Mouse (Mus musculus) midbrain, postnatal 0 days (tissue): ENCODE data around the gene Castor2. TPM values are rescaled to one million over a fixed set of nuclear protein-coding genes. Genes with fewer than 3 reads are reported as not detected.
A peak's percentile ranks its signal among the peaks of the same experiment; 100 is the strongest.

Experiments used
- ATAC-seq: fragments of 200-750 bp; cut with Nextera tagmentation; 2 replicates; pipeline ENCODE4 v1.8.0; 2017; ENCODE audit warnings: moderate number of reproducible peaks, mild to moderate bottlenecking, moderate TSS enrichment, moderate library complexity; ENCODE audit not compliant: low FRiP score
- DNase-seq: peaks from one replicate; pipeline ENCODE4 v3.0.0-alpha.2; 2015; ENCODE audit warnings: low spot score
- H3K27ac ChIP-seq: fragments of 300-500 bp; sonication (generic); 2 replicates; pipeline ENCODE4 v1.5.1; 2014; ENCODE audit warnings: low read depth, mild to moderate bottlenecking, low read length, mixed read lengths
- H3K27me3 ChIP-seq: fragments of 300-500 bp; sonication (generic); 2 replicates; pipeline ENCODE4 v1.6.1; 2014; ENCODE audit warnings: low read length, control low read depth, mixed read lengths; ENCODE audit not compliant: insufficient read depth
- H3K36me3 ChIP-seq: fragments of 300-500 bp; sonication (generic); 2 replicates; pipeline ENCODE4 v1.6.1; 2014; ENCODE audit warnings: low read length, control low read depth, mixed read lengths; ENCODE audit not compliant: insufficient read depth
- H3K4me1 ChIP-seq: fragments of 300-500 bp; sonication (generic); 2 replicates; pipeline ENCODE4 v1.6.1; 2014; ENCODE audit warnings: mild to moderate bottlenecking, control low read depth, antibody characterized with exemption, low read length, mixed read lengths; ENCODE audit not compliant: insufficient read depth
- H3K4me2 ChIP-seq: fragments of 300-500 bp; sonication (generic); 2 replicates; pipeline ENCODE4 v1.6.1; 2014; ENCODE audit warnings: low read depth, mild to moderate bottlenecking, low read length, mixed read lengths; ENCODE audit not compliant: poor library complexity, severe bottlenecking
- H3K4me3 ChIP-seq: fragments of 300-500 bp; sonication (generic); 2 replicates; pipeline ENCODE4 v1.5.1; 2014; ENCODE audit warnings: low read depth, mild to moderate bottlenecking, low read length, moderate library complexity
- H3K9ac ChIP-seq: fragments of 300-500 bp; sonication (generic); replicated peaks from 2 replicates; pipeline ENCODE4 v1.6.1; 2014; ENCODE audit warnings: mild to moderate bottlenecking, low read length, moderate library complexity, mixed read lengths; ENCODE audit not compliant: poor library complexity, severe bottlenecking
- H3K9me3 ChIP-seq: fragments of 300-500 bp; sonication (generic); 2 replicates; pipeline ENCODE4 v1.6.1; 2016; ENCODE audit warnings: low read length, control low read depth
- CTCF ChIP-seq: IDR thresholded peaks from 2 replicates; pipeline ENCODE4 v1.5.1; 2016; ENCODE audit warnings: antibody characterized with exemption, mild to moderate bottlenecking
- WGBS: fragments of 180-500 bp; shearing (Covaris S2); extraction: QIAGEN DNeasy Blood & Tissue Kit; methylation state at CpG from one replicate; pipeline ENCODE4 v1.1.7; 2014; 5-methylcytosine and 5-hydroxymethylcytosine counted together
- polyA plus RNA-seq: library from polyadenylated mRNA; unstranded; fragments of >200 nt; fragmentation: Nextera tagmentation; extraction: Ambion mirVana; gene quantifications from 2 replicates; pipeline ENCODE4 v1.2.1, GENCODE M21; 2015
- total RNA-seq: library from RNA; depleted of rRNA; stranded (reverse); fragments of >200 nt; gene quantifications from 2 replicates; pipeline ENCODE4 v1.2.3, GENCODE M21; 2014

Castor2 gene
- total and polyA plus RNA-seq, 2 experiments from 2014 or later, result 27.0 to 32.3 TPM

GRCm38 (mm10) chr5:134169231-134169630, 69.7 kb downstream of the Castor2 start:
- peaks cover 22% of the 10 kb centered on the region for H3K36me3 ChIP-seq
- DNase-seq, result no peak
- no peak overlapping the region for H3K4me2 ChIP-seq
- no peaks in the 10 kb centered on the region for H3K27me3 ChIP-seq
- H3K4me1 ChIP-seq, result 0 out of 2 replicates have a peak, but pooled peaks cover 3% of the 10 kb centered on the region
- no peak for TF ChIP-seq CTCF
- no peak overlapping the region for H3K9ac ChIP-seq
- H3K27ac ChIP-seq, result no peak overlapping the region
- no peak for ATAC-seq
- 92% methylated on average over 10 of the region's 10 CpGs for WGBS
- no peak overlapping the region for H3K4me3 ChIP-seq
- H3K9me3 ChIP-seq, result no peaks in the 10 kb centered on the region

DNA sequence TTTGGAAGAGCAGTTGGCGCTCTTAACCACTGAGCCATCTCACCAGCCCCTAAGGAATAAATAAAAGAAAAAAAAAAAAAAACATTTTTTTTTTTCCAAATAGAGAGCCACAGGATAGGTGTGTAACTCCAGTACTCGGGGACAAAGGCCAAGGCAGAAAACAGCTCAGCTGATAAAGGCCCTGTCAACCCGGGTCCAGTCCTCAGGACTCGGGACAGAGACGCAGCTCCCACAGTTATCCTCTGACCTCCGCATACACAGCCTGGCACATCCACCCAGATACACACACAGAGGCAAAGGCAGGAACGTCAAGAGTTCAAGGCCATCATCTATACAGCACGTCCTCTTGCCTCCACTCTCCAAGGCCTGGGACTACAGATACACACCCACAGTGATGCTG, 70.7 kb downstream of the Castor2 start:
- H3K4me2 ChIP-seq, result no peak overlapping the region
- 0 out of 2 replicates have a peak, but pooled peaks cover 2% of the 10 kb centered on the region for H3K4me1 ChIP-seq
- H3K36me3 ChIP-seq, result peaks cover 22% of the 10 kb centered on the region
- no peak overlapping the region for H3K27ac ChIP-seq
- H3K9ac ChIP-seq, result no peak overlapping the region
- no peaks in the 10 kb centered on the region for H3K27me3 ChIP-seq
- no peak for TF ChIP-seq CTCF
- ATAC-seq (no peak), DNase-seq (no peak)
- no peak overlapping the region for H3K4me3 ChIP-seq
- no peaks in the 10 kb centered on the region for H3K9me3 ChIP-seq
- 96% methylated on average over 8 of the region's 8 CpGs for WGBS

- H3K27ac ChIP-seq, result no peak overlapping the region
- H3K9me3 ChIP-seq, result no peaks in the 10 kb centered on the region
- no peak overlapping the region for H3K4me2 ChIP-seq
- peaks cover 9% of the 10 kb centered on the region; the same call in 1 of the 2 replicates for H3K36me3 ChIP-seq
- peak; percentile 70 for TF ChIP-seq CTCF
- H3K4me1 ChIP-seq, result 0 out of 2 replicates have a peak, but pooled peaks cover 2% of the 10 kb centered on the region
- ATAC-seq (no peak), DNase-seq (peak; percentile 25)
- H3K9ac ChIP-seq, result no peak overlapping the region
- no peak overlapping the region for H3K4me3 ChIP-seq
- H3K27me3 ChIP-seq, result no peaks in the 10 kb centered on the region
- WGBS, result 40% methylated on average over 4 of the region's 4 CpGs
These were observed 73.7 kb downstream of the Castor2 start for GRCm38 (mm10) chr5:134173206-134173605.

DNA sequence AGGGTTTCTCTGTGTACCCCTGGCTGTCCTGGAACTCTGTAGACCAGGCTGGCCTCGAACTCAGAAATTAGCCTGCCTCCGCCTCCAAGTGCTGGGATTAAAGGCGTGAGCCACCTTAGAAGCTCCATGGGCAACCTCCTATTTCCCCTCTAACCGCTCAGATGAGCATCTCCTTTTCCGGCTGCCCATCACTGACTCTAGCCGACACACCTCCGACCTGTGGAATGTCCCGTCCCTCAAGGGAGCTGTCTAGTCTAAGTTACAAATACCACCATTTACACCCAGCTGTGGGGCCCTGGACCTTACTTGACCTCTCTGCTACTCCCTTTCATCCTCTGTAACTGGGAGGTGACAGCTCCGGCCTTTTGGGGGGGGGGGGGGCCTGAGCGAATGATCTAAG, 76.2 kb downstream of the Castor2 start:
- H3K9ac ChIP-seq, result peak overlapping the region; percentile 72
- peak overlapping the region; percentile 96 for H3K4me3 ChIP-seq
- ATAC-seq (no peak), DNase-seq (no peak)
- H3K27me3 ChIP-seq, result no peaks in the 10 kb centered on the region
- H3K4me1 ChIP-seq, result 0 out of 2 replicates have a peak, but pooled peaks cover 2% of the 10 kb centered on the region
- H3K4me2 ChIP-seq, result peak overlapping the region; percentile 88
- H3K9me3 ChIP-seq, result no peaks in the 10 kb centered on the region
- no peaks in the 10 kb centered on the region for H3K36me3 ChIP-seq
- no peak for TF ChIP-seq CTCF
- 10% methylated on average over 10 of the region's 10 CpGs for WGBS
- peak overlapping the region; percentile 87 for H3K27ac ChIP-seq

- Histone ChIP-seq H3K9me3 (no peaks in the 10 kb centered on the region), H3K27me3 (no peaks in the 10 kb centered on the region), H3K9ac (peak within 1 kb of the TSS; percentile 72), H3K4me3 (peak within 1 kb of the TSS; percentile 96), H3K4me1 (0 out of 2 replicates have a peak, but pooled peaks cover 2% of the 10 kb centered on the region), H3K27ac (peak within 1 kb of the TSS; percentile 87), H3K36me3 (no peaks in the 10 kb centered on the region), H3K4me2 (peak within 1 kb of the TSS; percentile 88)
- DNase-seq, result peak; percentile 94
- ATAC-seq, result peak; percentile 90
- WGBS, result under 1% methylated on average over 70 of the region's 72 CpGs
- no peak for TF ChIP-seq CTCF
These were observed 76.8 kb downstream of the Castor2 start, which contains the start of gene Rcc1l for GRCm38 (mm10) chr5:134176169-134176881. Gene Rcc1l, minus strand, starts transcription at chr5:134176774.

- Histone ChIP-seq H3K9me3 (no peaks in the 10 kb centered on the region), H3K9ac (no peak overlapping the region), H3K27ac (no peak overlapping the region), H3K4me2 (no peak overlapping the region), H3K4me1 (0 out of 2 replicates have a peak, but pooled peaks cover 5% of the 10 kb centered on the region), H3K27me3 (no peaks in the 10 kb centered on the region), H3K36me3 (no peaks in the 10 kb centered on the region), H3K4me3 (no peak overlapping the region)
- 80% methylated on average over 7 of the region's 7 CpGs for WGBS
- DNase-seq (no peak), ATAC-seq (no peak)
- TF ChIP-seq CTCF, result no peak
These were observed 79.0 kb downstream of the Castor2 start for GRCm38 (mm10) chr5:134178536-134178935.
